Mouse (Mus musculus): ENCODE measurements around the gene Fancc. TPM values are rescaled to one million over a fixed set of nuclear protein-coding genes. Genes with fewer than 3 reads are reported as not detected.

Fancc gene
- polyA plus RNA-seq, 1 experiment from 2014 or later: 9.3 TPM

GRCm38 (mm10) chr13:63529602-63530370 is 32.7 kb upstream of the Fancc start:
- no peak overlapping the region for H3K4me3 ChIP-seq (ENCODE audit: low read depth, low read length)
- H3K27me3 ChIP-seq (ENCODE audit: control insufficient read depth, insufficient read depth, low read length): no peaks in the 10 kb centered on the region
- H3K9me3 ChIP-seq (ENCODE audit: control insufficient read depth, low read length): no peaks in the 10 kb centered on the region
- WGBS: 47% methylated on average over 3 of the region's 3 CpGs
- peaks cover 39% of the 10 kb centered on the region for H3K36me3 ChIP-seq (ENCODE audit: control insufficient read depth, insufficient read depth, low read length)
- DNase-seq (ENCODE audit: low spot score) (no peak), ATAC-seq (ENCODE audit: low FRiP score, low TSS enrichment) (no peak)
- 0 out of 2 replicates have a peak overlapping the region, but pooled peaks have one; percentile 24 for H3K27ac ChIP-seq (replicated peaks)
- H3K4me1 ChIP-seq (replicated peaks; ENCODE audit: control insufficient read depth, insufficient read depth): peaks cover 3% of the 10 kb centered on the region; the same call in 1 of the 2 replicates
- no peak overlapping the region for H3K9ac ChIP-seq (ENCODE audit: low read length)
- TF ChIP-seq EP300 (optimal IDR thresholded peaks at IDR 0.05): no peak
- TF ChIP-seq CTCF (IDR thresholded peaks at IDR 0.05; ENCODE audit: low read depth): no peak
- no peak overlapping the region for H3K4me2 ChIP-seq (replicated peaks; ENCODE audit: low read depth)

- Histone ChIP-seq H3K36me3 (ENCODE audit: control insufficient read depth, insufficient read depth, low read length) (peaks cover 36% of the 10 kb centered on the region), H3K27me3 (ENCODE audit: control insufficient read depth, insufficient read depth, low read length) (no peaks in the 10 kb centered on the region), H3K27ac (replicated peaks) (no peak overlapping the region), H3K4me1 (replicated peaks; ENCODE audit: control insufficient read depth, insufficient read depth) (peaks cover 10% of the 10 kb centered on the region), H3K9me3 (ENCODE audit: control insufficient read depth, low read length) (no peaks in the 10 kb centered on the region), H3K4me2 (replicated peaks; ENCODE audit: low read depth) (no peak overlapping the region), H3K9ac (ENCODE audit: low read length) (no peak overlapping the region), H3K4me3 (ENCODE audit: low read depth, low read length) (no peak overlapping the region)
- no peak for TF ChIP-seq CTCF (IDR thresholded peaks at IDR 0.05; ENCODE audit: low read depth)
- TF ChIP-seq EP300 (optimal IDR thresholded peaks at IDR 0.05): no peak
- no peak for DNase-seq (ENCODE audit: low spot score)
- WGBS: 39% methylated on average over 2 of the region's 2 CpGs
- no peak for ATAC-seq (ENCODE audit: low FRiP score, low TSS enrichment)
Measured at GRCm38 (mm10) chr13:63528852-63529251, 31.8 kb upstream of the Fancc start.

GRCm38 (mm10) chr13:63528164-63528675 is 31.1 kb upstream of the Fancc start:
- H3K27me3 ChIP-seq (ENCODE audit: control insufficient read depth, insufficient read depth, low read length): no peaks in the 10 kb centered on the region
- no peak overlapping the region for H3K4me2 ChIP-seq (replicated peaks; ENCODE audit: low read depth)
- peaks cover 10% of the 10 kb centered on the region for H3K4me1 ChIP-seq (replicated peaks; ENCODE audit: control insufficient read depth, insufficient read depth)
- no peaks in the 10 kb centered on the region for H3K9me3 ChIP-seq (ENCODE audit: control insufficient read depth, low read length)
- ATAC-seq (ENCODE audit: low FRiP score, low TSS enrichment): peak; percentile 22; the same call in 1 of the 2 replicates
- peaks cover 33% of the 10 kb centered on the region for H3K36me3 ChIP-seq (ENCODE audit: control insufficient read depth, insufficient read depth, low read length)
- peak overlapping the region; percentile 18; the same call in 1 of the 2 replicates for H3K27ac ChIP-seq (replicated peaks)
- no peak overlapping the region for H3K4me3 ChIP-seq (ENCODE audit: low read depth, low read length)
- no peak overlapping the region for H3K9ac ChIP-seq (ENCODE audit: low read length)
- no peak for DNase-seq (ENCODE audit: low spot score)
- TF ChIP-seq CTCF (IDR thresholded peaks at IDR 0.05; ENCODE audit: low read depth) (no peak), EP300 (optimal IDR thresholded peaks at IDR 0.05) (no peak)
- WGBS: 20% methylated on average over 5 of the region's 5 CpGs

- DNase-seq (ENCODE audit: low spot score): no peak
- Histone ChIP-seq H3K36me3 (ENCODE audit: control insufficient read depth, insufficient read depth, low read length) (peaks cover 15% of the 10 kb centered on the region), H3K27me3 (ENCODE audit: control insufficient read depth, insufficient read depth, low read length) (no peaks in the 10 kb centered on the region), H3K4me2 (replicated peaks; ENCODE audit: low read depth) (no peak overlapping the region), H3K4me1 (replicated peaks; ENCODE audit: control insufficient read depth, insufficient read depth) (peaks cover 10% of the 10 kb centered on the region), H3K27ac (replicated peaks) (peak overlapping the region; percentile 80), H3K9me3 (ENCODE audit: control insufficient read depth, low read length) (no peaks in the 10 kb centered on the region), H3K9ac (ENCODE audit: low read length) (no peak overlapping the region), H3K4me3 (ENCODE audit: low read depth, low read length) (no peak overlapping the region)
- TF ChIP-seq CTCF (IDR thresholded peaks at IDR 0.05; ENCODE audit: low read depth): no peak
- TF ChIP-seq EP300 (optimal IDR thresholded peaks at IDR 0.05): peak; percentile 16
- WGBS: 47% methylated on average over 11 of the region's 11 CpGs
- no peak for ATAC-seq (ENCODE audit: low FRiP score, low TSS enrichment)
Measured at GRCm38 (mm10) chr13:63525571-63526197, 28.6 kb upstream of the Fancc start.

- H3K9ac ChIP-seq (ENCODE audit: low read length): no peak overlapping the region
- H3K9me3 ChIP-seq (ENCODE audit: control insufficient read depth, low read length): no peaks in the 10 kb centered on the region
- H3K27ac ChIP-seq (replicated peaks): peak overlapping the region; percentile 80
- TF ChIP-seq CTCF (IDR thresholded peaks at IDR 0.05; ENCODE audit: low read depth) (no peak), EP300 (optimal IDR thresholded peaks at IDR 0.05) (no peak)
- H3K4me1 ChIP-seq (replicated peaks; ENCODE audit: control insufficient read depth, insufficient read depth): peaks cover 10% of the 10 kb centered on the region
- ATAC-seq (ENCODE audit: low FRiP score, low TSS enrichment) (peak; percentile 27; the same call in 1 of the 2 replicates), DNase-seq (ENCODE audit: low spot score) (no peak)
- H3K4me3 ChIP-seq (ENCODE audit: low read depth, low read length): no peak overlapping the region
- H3K27me3 ChIP-seq (ENCODE audit: control insufficient read depth, insufficient read depth, low read length): no peaks in the 10 kb centered on the region
- H3K36me3 ChIP-seq (ENCODE audit: control insufficient read depth, insufficient read depth, low read length): peaks cover 15% of the 10 kb centered on the region
- 37% methylated on average over 25 of the region's 25 CpGs for WGBS
- 0 out of 2 replicates have a peak overlapping the region, but pooled peaks have one; percentile 17 for H3K4me2 ChIP-seq (replicated peaks; ENCODE audit: low read depth)
Measured at GRCm38 (mm10) chr13:63524608-63525570, 27.8 kb upstream of the Fancc start.

Measured in stomach, postnatal 0 days (tissue).